Mouse (Mus musculus): ENCODE data around the gene Aunip.

Aunip gene

GRCm38 (mm10) chr4:134510845-134511411, at the start of gene Aunip:
Aunip (plus strand) TSS chr4:134510999.
- peak; percentile 82 to 90 for DNase-seq

- no peak for DNase-seq
Observed at GRCm38 (mm10) chr4:134461252-134461651, 49.5 kb upstream of the Aunip start.

- DNase-seq, result no peak
Observed at GRCm38 (mm10) chr4:134465789-134466188, 45.0 kb upstream of the Aunip start.

GRCm38 (mm10) chr4:134466381-134467262, 44.2 kb upstream of the Aunip start:
- no peak for DNase-seq

- DNase-seq, result peak in 1 of 2 experiments; percentile 47
Observed at GRCm38 (mm10) chr4:134467435-134468214, 43.2 kb upstream of the Aunip start.

GRCm38 (mm10) chr4:134468215-134468575, 42.6 kb upstream of the Aunip start, which contains the start of gene Stmn1:
Stmn1 (plus strand) TSS chr4:134468320.
- peak; percentile 94 to 97 for DNase-seq

- DNase-seq, result peak; percentile 93 to 98
Observed at GRCm38 (mm10) chr4:134468578-134469266, 42.1 kb upstream of the Aunip start.

- DNase-seq, result no peak
Observed at GRCm38 (mm10) chr4:134469341-134469796, 41.4 kb upstream of the Aunip start.

GRCm38 (mm10) chr4:134469985-134470384, 40.8 kb upstream of the Aunip start:
- no peak for DNase-seq

GRCm38 (mm10) chr4:134471469-134471868, 39.3 kb upstream of the Aunip start:
- no peak for DNase-seq

GRCm38 (mm10) chr4:134473764-134474163, 37.0 kb upstream of the Aunip start:
- no peak for DNase-seq

- DNase-seq, result no peak
Observed at GRCm38 (mm10) chr4:134474240-134474639, 36.6 kb upstream of the Aunip start.

GRCm38 (mm10) chr4:134476899-134477298, 33.9 kb upstream of the Aunip start:
- DNase-seq, result peak; percentile 54 to 63

- peak; percentile 97 for DNase-seq
Observed at GRCm38 (mm10) chr4:134478031-134478430, 32.8 kb upstream of the Aunip start.

GRCm38 (mm10) chr4:134479839-134480238, 31.0 kb upstream of the Aunip start:
- DNase-seq, result no peak

- peak; percentile 76 to 82 for DNase-seq
Observed at GRCm38 (mm10) chr4:134480864-134481263, 29.9 kb upstream of the Aunip start.

- DNase-seq, result no peak
Observed at GRCm38 (mm10) chr4:134481270-134481669, 29.5 kb upstream of the Aunip start.

GRCm38 (mm10) chr4:134482442-134482841, 28.4 kb upstream of the Aunip start:
- peak in 1 of 2 experiments; percentile 44 for DNase-seq

- peak in 1 of 2 experiments; percentile 68 for DNase-seq
Observed at GRCm38 (mm10) chr4:134483078-134483688, 27.6 kb upstream of the Aunip start.

GRCm38 (mm10) chr4:134483696-134484095, 27.1 kb upstream of the Aunip start:
- peak; percentile 87 for DNase-seq

- peak; percentile 35 to 63 for DNase-seq
Observed at GRCm38 (mm10) chr4:134484231-134484630, 26.6 kb upstream of the Aunip start.
